Mouse (Mus musculus) liver, postnatal 0 days (tissue): ENCODE results near the gene E2f2.

Experiments
- CTCF ChIP-seq: sonication (generic); IDR thresholded peaks from 2 replicates; pipeline ENCODE4 v1.5.1; 2016; ENCODE audit warnings: antibody characterized with exemption, low read depth
- EP300 ChIP-seq: IDR thresholded peaks from 2 replicates; pipeline ENCODE4 v1.6.1; 2016; ENCODE audit warnings: antibody characterized with exemption, low read depth, mild to moderate bottlenecking

DNA sequence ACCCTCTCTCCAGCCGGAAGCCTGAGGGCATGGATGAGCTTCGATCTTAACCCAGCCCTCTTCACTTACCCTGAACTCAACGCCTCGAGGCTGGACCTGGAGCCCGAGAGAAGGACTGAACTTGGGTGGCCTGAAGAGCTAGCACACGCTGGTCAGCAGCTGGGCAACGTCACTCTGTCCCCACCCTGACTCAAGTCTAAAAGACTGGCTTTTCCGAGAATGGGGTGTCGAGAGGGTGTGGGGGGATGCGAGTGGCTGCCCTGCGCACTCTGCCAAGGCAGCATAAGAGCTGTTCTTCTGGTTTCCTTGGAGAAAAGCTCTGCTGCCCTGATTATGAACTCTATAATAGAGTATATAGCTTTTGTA lies 27.3 kb upstream of the E2f2 start:
- TF ChIP-seq CTCF (no peak), EP300 (no peak)
